Mouse (Mus musculus): ENCODE data around the gene Ccdc155. TPM values are rescaled to one million over a fixed set of nuclear protein-coding genes. Genes with fewer than 3 reads are reported as not detected.
"Not testable (repeated sequence)": the region's sequence is repeated elsewhere in the genome, so short reads cannot be mapped to it uniquely, and the experiment has no call there.

The Ccdc155 gene
- polyA plus RNA-seq, 1 experiment: not detected

DNA sequence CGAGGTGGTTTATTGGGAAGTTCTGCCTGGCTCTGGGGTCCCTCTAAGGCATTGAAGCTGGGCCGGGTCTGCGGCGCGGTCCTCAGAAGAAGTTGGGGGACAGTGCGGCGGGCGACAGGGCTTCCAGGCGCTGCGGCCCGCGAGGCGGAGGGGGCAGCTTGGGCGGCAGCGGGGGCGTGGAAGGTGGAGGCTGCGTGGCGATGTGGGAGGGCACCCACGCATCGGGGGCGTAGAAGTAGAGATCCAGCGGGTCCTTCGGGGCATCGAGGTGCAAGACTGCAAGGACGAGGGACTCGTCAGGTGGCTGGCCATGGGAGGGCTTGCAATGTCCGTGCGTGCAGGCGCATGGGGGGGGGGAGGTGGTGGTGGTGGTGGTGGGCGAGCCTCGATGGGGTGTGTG lies 28.3 kb downstream of the Ccdc155 start:
- peaks cover 63% of the 10 kb centered on the region for H3K27me3 ChIP-seq (ENCODE audit: control insufficient read depth, insufficient read depth, insufficient read length)
- no peaks in the 10 kb centered on the region for H3K36me3 ChIP-seq (ENCODE audit: control insufficient read depth, insufficient read depth)
- TF ChIP-seq MYOD1 (IDR thresholded peaks at IDR 0.05; ENCODE audit: control insufficient read depth, insufficient read length, low read depth): no peak
- no peak for TF ChIP-seq MYOG (IDR thresholded peaks at IDR 0.05; ENCODE audit: control insufficient read depth, extremely low read depth, insufficient read length)
- TF ChIP-seq USF1 (IDR thresholded peaks at IDR 0.05; ENCODE audit: low read depth): no peak
- no peak for TF ChIP-seq CTCF (IDR thresholded peaks at IDR 0.05; ENCODE audit: control insufficient read depth, insufficient read depth, insufficient read length)
- TF ChIP-seq MAX (IDR thresholded peaks at IDR 0.05): no peak
- TF ChIP-seq CEBPB (IDR thresholded peaks at IDR 0.05; ENCODE audit: low read depth): no peak
- TF ChIP-seq FOSL1 (IDR thresholded peaks at IDR 0.05; ENCODE audit: insufficient read depth, low read length, poor library complexity, severe bottlenecking): no peak
- H3K4me3 ChIP-seq (ENCODE audit: insufficient read depth, poor library complexity, severe bottlenecking): no peak overlapping the region
- no peaks in the 10 kb centered on the region for H3K79me2 ChIP-seq (ENCODE audit: control insufficient read depth, insufficient read depth)
- no peaks in the 10 kb centered on the region for H3K79me3 ChIP-seq (ENCODE audit: low read depth)
- H3ac ChIP-seq (ENCODE audit: control insufficient read depth, insufficient read length, low read depth): no peak overlapping the region

DNA sequence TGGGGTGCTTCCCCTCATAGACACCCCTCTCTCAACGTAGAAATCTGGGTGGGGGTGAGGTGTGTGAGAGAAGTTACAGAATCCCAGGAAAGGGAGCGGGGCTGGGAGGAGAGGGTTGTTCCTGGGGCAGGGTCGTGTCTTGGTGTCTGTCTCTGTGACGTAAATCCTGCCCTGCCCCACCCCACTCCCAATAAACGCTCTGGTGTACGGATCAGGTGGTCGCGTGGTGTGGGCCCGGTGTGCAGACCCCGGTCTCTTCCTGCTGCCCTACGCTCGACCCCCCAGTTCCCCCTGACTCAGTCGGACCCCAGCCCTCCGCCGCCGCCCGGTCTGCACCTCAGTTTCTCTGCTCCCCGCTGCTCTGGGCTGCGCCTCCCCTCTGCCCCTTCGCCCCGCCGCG lies 28.8 kb downstream of the Ccdc155 start:
- Histone ChIP-seq H3K4me3 (ENCODE audit: insufficient read depth, poor library complexity, severe bottlenecking) (no peak overlapping the region), H3ac (ENCODE audit: control insufficient read depth, insufficient read length, low read depth) (no peak overlapping the region), H3K36me3 (ENCODE audit: control insufficient read depth, insufficient read depth) (no peaks in the 10 kb centered on the region), H3K27me3 (ENCODE audit: control insufficient read depth, insufficient read depth, insufficient read length) (peaks cover 59% of the 10 kb centered on the region), H3K79me3 (ENCODE audit: low read depth) (no peaks in the 10 kb centered on the region), H3K79me2 (ENCODE audit: control insufficient read depth, insufficient read depth) (no peaks in the 10 kb centered on the region)
- no peak for TF ChIP-seq MYOD1 (IDR thresholded peaks at IDR 0.05; ENCODE audit: control insufficient read depth, insufficient read length, low read depth)
- TF ChIP-seq USF1 (IDR thresholded peaks at IDR 0.05; ENCODE audit: low read depth): no peak
- TF ChIP-seq CEBPB (IDR thresholded peaks at IDR 0.05; ENCODE audit: low read depth): no peak
- TF ChIP-seq MYOG (IDR thresholded peaks at IDR 0.05; ENCODE audit: control insufficient read depth, extremely low read depth, insufficient read length): no peak
- TF ChIP-seq FOSL1 (IDR thresholded peaks at IDR 0.05; ENCODE audit: insufficient read depth, low read length, poor library complexity, severe bottlenecking): no peak
- no peak for TF ChIP-seq CTCF (IDR thresholded peaks at IDR 0.05; ENCODE audit: control insufficient read depth, insufficient read depth, insufficient read length)
- no peak for TF ChIP-seq MAX (IDR thresholded peaks at IDR 0.05)

DNA sequence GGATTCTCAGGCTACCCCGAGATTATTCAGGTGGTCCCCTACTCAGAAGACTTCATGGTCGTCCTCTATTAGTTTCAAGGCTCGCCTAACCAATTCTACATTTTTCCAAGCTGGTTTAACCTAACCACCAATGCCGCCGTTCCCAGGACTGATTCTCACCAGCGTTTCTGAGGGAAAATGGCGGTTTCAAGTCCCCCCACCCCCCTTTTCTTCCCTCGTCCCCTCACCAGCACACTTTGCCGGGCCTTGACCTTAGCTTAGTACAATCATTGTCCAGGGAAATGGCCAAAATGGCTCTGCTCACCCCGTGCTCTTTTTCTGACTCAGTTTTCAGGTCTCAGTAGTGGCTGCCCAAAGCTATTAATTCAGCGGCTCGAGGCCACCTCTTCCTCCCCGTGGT lies 29.3 kb downstream of the Ccdc155 start:
- Histone ChIP-seq H3K79me2 (ENCODE audit: control insufficient read depth, insufficient read depth) (no peaks in the 10 kb centered on the region), H3K27me3 (ENCODE audit: control insufficient read depth, insufficient read depth, insufficient read length) (peaks cover 54% of the 10 kb centered on the region), H3K4me3 (ENCODE audit: insufficient read depth, poor library complexity, severe bottlenecking) (no peak overlapping the region), H3ac (ENCODE audit: control insufficient read depth, insufficient read length, low read depth) (no peak overlapping the region), H3K79me3 (ENCODE audit: low read depth) (no peaks in the 10 kb centered on the region), H3K36me3 (ENCODE audit: control insufficient read depth, insufficient read depth) (no peaks in the 10 kb centered on the region)
- no peak for TF ChIP-seq CEBPB (IDR thresholded peaks at IDR 0.05; ENCODE audit: low read depth)
- no peak for TF ChIP-seq FOSL1 (IDR thresholded peaks at IDR 0.05; ENCODE audit: insufficient read depth, low read length, poor library complexity, severe bottlenecking)
- no peak for TF ChIP-seq MYOG (IDR thresholded peaks at IDR 0.05; ENCODE audit: control insufficient read depth, extremely low read depth, insufficient read length)
- TF ChIP-seq MAX (IDR thresholded peaks at IDR 0.05): no peak
- no peak for TF ChIP-seq USF1 (IDR thresholded peaks at IDR 0.05; ENCODE audit: low read depth)

DNA sequence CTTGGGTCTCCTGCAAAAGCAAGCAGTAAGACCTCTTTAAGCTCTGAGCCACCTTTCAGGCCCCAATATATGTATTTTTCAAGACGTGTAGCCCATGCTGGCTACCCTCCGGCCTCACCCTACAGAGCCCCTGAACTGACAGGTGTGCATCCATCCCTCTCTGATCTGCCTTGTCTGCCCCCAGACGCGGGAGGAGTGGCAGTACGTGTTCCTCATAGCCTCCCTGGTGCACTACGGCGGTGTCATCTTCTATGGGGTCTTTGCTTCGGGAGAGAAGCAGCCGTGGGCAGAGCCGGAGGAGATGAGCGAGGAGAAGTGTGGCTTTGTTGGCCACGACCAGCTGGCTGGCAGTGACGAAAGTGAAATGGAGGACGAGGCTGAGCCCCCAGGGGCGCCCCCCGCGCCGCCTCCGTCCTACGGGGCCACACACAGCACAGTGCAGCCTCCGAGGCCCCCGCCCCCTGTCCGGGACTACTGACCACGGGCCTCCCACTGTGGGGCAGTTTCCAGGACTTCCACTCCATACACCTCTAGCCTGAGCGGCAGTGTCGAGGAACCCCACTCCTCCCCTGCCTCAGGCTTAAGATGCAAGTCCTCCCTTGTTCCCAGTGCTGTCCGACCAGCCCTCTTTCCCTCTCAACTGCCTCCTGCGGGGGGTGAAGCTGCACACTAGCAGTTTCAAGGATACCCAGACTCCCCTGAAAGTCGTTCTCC lies 30.0 kb downstream of the Ccdc155 start:
- Histone ChIP-seq H3K79me2 (ENCODE audit: control insufficient read depth, insufficient read depth) (no peaks in the 10 kb centered on the region), H3K4me3 (ENCODE audit: insufficient read depth, poor library complexity, severe bottlenecking) (no peak overlapping the region), H3K27me3 (ENCODE audit: control insufficient read depth, insufficient read depth, insufficient read length) (peaks cover 51% of the 10 kb centered on the region)

DNA sequence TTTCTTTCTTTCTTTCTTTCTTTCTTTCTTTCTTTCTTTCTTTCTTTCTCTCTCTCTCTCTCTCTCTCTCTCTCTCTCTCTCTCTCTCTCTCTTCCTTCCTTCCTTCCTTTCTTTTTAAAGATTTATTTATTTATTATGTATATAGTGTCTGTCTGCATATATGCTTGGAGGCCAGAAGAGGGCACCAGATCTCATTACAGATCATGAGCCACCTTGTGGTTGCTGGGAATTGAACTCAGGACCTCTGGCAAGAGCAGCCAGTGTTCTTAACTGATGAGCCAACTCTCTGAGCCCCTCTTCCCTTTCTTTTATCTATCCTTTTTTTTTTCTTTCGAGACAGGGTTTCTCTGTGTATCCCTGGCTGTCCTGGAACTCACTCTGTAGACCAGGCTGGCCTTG lies 30.9 kb downstream of the Ccdc155 start:
- not testable (repeated sequence) for H3K79me3 ChIP-seq (ENCODE audit: low read depth); H3ac ChIP-seq (ENCODE audit: control insufficient read depth, insufficient read length, low read depth); H3K79me2 ChIP-seq (ENCODE audit: control insufficient read depth, insufficient read depth); H3K36me3 ChIP-seq (ENCODE audit: control insufficient read depth, insufficient read depth); H3K4me3 ChIP-seq (ENCODE audit: insufficient read depth, poor library complexity, severe bottlenecking)
- H3K27me3 ChIP-seq (ENCODE audit: control insufficient read depth, insufficient read depth, insufficient read length): peaks cover 50% of the 10 kb centered on the region

More for the DNA sequence above, 30.0 kb downstream of the Ccdc155 start:
- TF ChIP-seq CEBPB (IDR thresholded peaks at IDR 0.05; ENCODE audit: low read depth) (no peak), MYOG (IDR thresholded peaks at IDR 0.05; ENCODE audit: control insufficient read depth, extremely low read depth, insufficient read length) (no peak), MAX (IDR thresholded peaks at IDR 0.05) (no peak), FOSL1 (IDR thresholded peaks at IDR 0.05; ENCODE audit: insufficient read depth, low read length, poor library complexity, severe bottlenecking) (no peak), MYOD1 (IDR thresholded peaks at IDR 0.05; ENCODE audit: control insufficient read depth, insufficient read length, low read depth) (no peak), USF1 (IDR thresholded peaks at IDR 0.05; ENCODE audit: low read depth) (no peak), CTCF (IDR thresholded peaks at IDR 0.05; ENCODE audit: control insufficient read depth, insufficient read depth, insufficient read length) (no peak)
- no peaks in the 10 kb centered on the region for H3K36me3 ChIP-seq (ENCODE audit: control insufficient read depth, insufficient read depth)
- H3K79me3 ChIP-seq (ENCODE audit: low read depth): no peaks in the 10 kb centered on the region
- no peak overlapping the region for H3ac ChIP-seq (ENCODE audit: control insufficient read depth, insufficient read length, low read depth)

DNA sequence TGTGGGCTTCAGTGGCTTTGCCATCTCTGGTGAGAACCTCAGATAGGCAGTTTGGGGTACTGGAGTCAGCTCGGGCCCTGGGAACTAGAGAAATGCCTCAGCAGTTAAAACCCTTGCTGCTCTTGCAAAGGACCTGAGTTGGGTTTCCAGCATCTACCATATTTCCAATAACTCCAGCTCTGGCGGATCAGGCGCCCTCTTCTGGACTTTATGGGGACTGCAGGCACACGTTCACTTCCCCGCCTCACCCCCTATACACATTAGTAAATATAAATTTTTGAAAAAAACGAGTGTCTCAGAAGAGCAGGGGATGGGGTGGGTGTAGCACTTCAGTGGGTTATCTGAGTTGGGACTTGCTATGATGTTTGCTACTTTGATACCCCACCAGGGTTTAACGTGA lies 31.7 kb downstream of the Ccdc155 start:
- H3ac ChIP-seq (ENCODE audit: control insufficient read depth, insufficient read length, low read depth): no peak overlapping the region
- H3K79me2 ChIP-seq (ENCODE audit: control insufficient read depth, insufficient read depth): no peaks in the 10 kb centered on the region
- no peaks in the 10 kb centered on the region for H3K36me3 ChIP-seq (ENCODE audit: control insufficient read depth, insufficient read depth)
- no peaks in the 10 kb centered on the region for H3K79me3 ChIP-seq (ENCODE audit: low read depth)
- H3K4me3 ChIP-seq (ENCODE audit: insufficient read depth, poor library complexity, severe bottlenecking): no peak overlapping the region
- peaks cover 55% of the 10 kb centered on the region for H3K27me3 ChIP-seq (ENCODE audit: control insufficient read depth, insufficient read depth, insufficient read length)
- TF ChIP-seq MYOD1 (IDR thresholded peaks at IDR 0.05; ENCODE audit: control insufficient read depth, insufficient read length, low read depth) (no peak), CTCF (IDR thresholded peaks at IDR 0.05; ENCODE audit: control insufficient read depth, insufficient read depth, insufficient read length) (no peak), MAX (IDR thresholded peaks at IDR 0.05) (no peak), CEBPB (IDR thresholded peaks at IDR 0.05; ENCODE audit: low read depth) (no peak), USF1 (IDR thresholded peaks at IDR 0.05; ENCODE audit: low read depth) (no peak), FOSL1 (IDR thresholded peaks at IDR 0.05; ENCODE audit: insufficient read depth, low read length, poor library complexity, severe bottlenecking) (no peak), MYOG (IDR thresholded peaks at IDR 0.05; ENCODE audit: control insufficient read depth, extremely low read depth, insufficient read length) (no peak)

All from C2C12 (cell line).